Mouse (Mus musculus) adrenal gland, postnatal 10 days (tissue): Measurements from ENCODE around the gene Nadk2. TPM values are rescaled to one million over a fixed set of nuclear protein-coding genes. Genes with fewer than 3 reads are reported as not detected.

ENCODE experiments used
- DNase-seq: peaks from one replicate; pipeline ENCODE4 v3.0.0; 2021; ENCODE audit warnings: mixed read lengths
- long read RNA-seq, 2 experiments: library from polyadenylated mRNA; stranded (forward); transcript quantifications; one replicate each; pipeline ENCODE4 v2.0.0; 2021
- total RNA-seq, 2 experiments: library from RNA; stranded (reverse); gene quantifications; 2 replicates each; pipeline ENCODE4 v1.2.3; 2021

The Nadk2 gene
- total RNA-seq, result 10 to 100 TPM; 74.0 to 74.3 TPM
- long read RNA-seq, experiment 1, full-length matches to known transcripts, result 81 of 203 reads
- long read RNA-seq, experiment 1, partial matches to known transcripts, result 7 of 203 reads
- long read RNA-seq, experiment 1, other reads (novel, unspliced or antisense), result 115 of 203 reads
- long read RNA-seq, experiment 2, full-length matches to known transcripts, result 29 of 74 reads
- long read RNA-seq, experiment 2, partial matches to known transcripts, result 3 of 74 reads
- long read RNA-seq, experiment 2, other reads (novel, unspliced or antisense), result 42 of 74 reads

GRCm38 (mm10) chr15:9070912-9071555 lies at the start of gene Nadk2:
Nadk2 (plus strand) TSS chr15:9071260.
- DNase-seq, result peak; percentile 99

GRCm38 (mm10) chr15:9055704-9056103 lies 15.4 kb upstream of the Nadk2 start:
- no peak for DNase-seq

- no peak for DNase-seq
These were observed 11.2 kb upstream of the Nadk2 start for GRCm38 (mm10) chr15:9059856-9060255.

GRCm38 (mm10) chr15:9061150-9061882 lies 9.7 kb upstream of the Nadk2 start:
- DNase-seq, result no peak

- no peak for DNase-seq
These were observed 2.2 kb upstream of the Nadk2 start for GRCm38 (mm10) chr15:9068881-9069280.

GRCm38 (mm10) chr15:9070353-9070752 lies 707 bp upstream of the Nadk2 start:
- no peak for DNase-seq

- DNase-seq, result peak; percentile 68
These were observed 790 bp downstream of the Nadk2 start for GRCm38 (mm10) chr15:9071556-9072544.

GRCm38 (mm10) chr15:9072630-9073029 lies 1.6 kb downstream of the Nadk2 start:
- DNase-seq, result peak; percentile 40

GRCm38 (mm10) chr15:9073067-9073608 lies 2.1 kb downstream of the Nadk2 start:
- peak; percentile 37 for DNase-seq

- no peak for DNase-seq
These were observed 2.6 kb downstream of the Nadk2 start for GRCm38 (mm10) chr15:9073684-9074083.

- no peak for DNase-seq
These were observed 3.1 kb downstream of the Nadk2 start for GRCm38 (mm10) chr15:9074139-9074538.

GRCm38 (mm10) chr15:9074671-9075070 lies 3.6 kb downstream of the Nadk2 start:
- DNase-seq, result peak; percentile 40

- no peak for DNase-seq
These were observed 4.6 kb downstream of the Nadk2 start for GRCm38 (mm10) chr15:9075608-9076200.

GRCm38 (mm10) chr15:9078481-9079300 lies 7.6 kb downstream of the Nadk2 start:
- DNase-seq, result no peak

- no peak for DNase-seq
These were observed 8.6 kb downstream of the Nadk2 start for GRCm38 (mm10) chr15:9079626-9080025.

GRCm38 (mm10) chr15:9080206-9080605 lies 9.1 kb downstream of the Nadk2 start:
- no peak for DNase-seq

GRCm38 (mm10) chr15:9081294-9081693 lies 10.2 kb downstream of the Nadk2 start:
- DNase-seq, result no peak

- peak; percentile 69 for DNase-seq
These were observed 11.7 kb downstream of the Nadk2 start for GRCm38 (mm10) chr15:9082753-9083152.

GRCm38 (mm10) chr15:9086813-9087212 lies 15.8 kb downstream of the Nadk2 start:
- peak; percentile 3 for DNase-seq

- DNase-seq, result peak; percentile 0
These were observed 16.4 kb downstream of the Nadk2 start for GRCm38 (mm10) chr15:9087421-9087820.
